Mouse (Mus musculus): ENCODE data around the gene Rpe65. TPM values are rescaled to one million over a fixed set of nuclear protein-coding genes. Genes with fewer than 3 reads are reported as not detected.

The Rpe65 gene
- polyA plus RNA-seq (2012) = not detected in 2 replicates

GRCm38 (mm10) chr3:159598875-159599274 lies at the start of gene Rpe65:
Gene Rpe65 (plus strand): TSS chr3:159599175.

Other genes with a start within 250 kb of the Rpe65 start
- 0.35 and 0.64 TPM in 2 replicates for gene Depdc1a, start 103.7 kb upstream of the Rpe65 start, polyA plus RNA-seq (2012)
- 15.2 and 19.0 TPM in 2 replicates for gene Wls, start 240.5 kb downstream of the Rpe65 start, polyA plus RNA-seq (2012)

Data from megakaryocyte-erythroid progenitor cell, adult 5 weeks (primary cell).